Mouse (Mus musculus) intestine, postnatal 0 days (tissue): Measurements from ENCODE around the gene Ubap2l. TPM values are rescaled to one million over a fixed set of nuclear protein-coding genes. Genes with fewer than 3 reads are reported as not detected.

Experiments
- ATAC-seq: fragments of 200-750 bp; cut with Nextera tagmentation; 2 replicates; pipeline ENCODE4 v1.8.0; 2017; ENCODE audit warnings: mild to moderate bottlenecking, moderate TSS enrichment, moderate library complexity
- H3K27ac ChIP-seq: fragments of 300-500 bp; sonication (generic); 2 replicates; pipeline ENCODE4 v1.5.1; 2014; ENCODE audit warnings: mild to moderate bottlenecking, low read depth, low read length, moderate library complexity
- H3K27me3 ChIP-seq: fragments of 300-500 bp; sonication (generic); replicated peaks from 2 replicates; pipeline ENCODE4 v1.6.1; 2014; ENCODE audit warnings: low read length, mixed read lengths; ENCODE audit not compliant: control insufficient read depth, insufficient read depth
- H3K36me3 ChIP-seq: fragments of 300-500 bp; sonication (generic); 2 replicates; pipeline ENCODE4 v1.6.1; 2014; ENCODE audit warnings: mild to moderate bottlenecking, moderate library complexity; ENCODE audit not compliant: control insufficient read depth, insufficient read depth
- H3K4me1 ChIP-seq: fragments of 300-500 bp; sonication (generic); replicated peaks from 2 replicates; pipeline ENCODE4 v1.6.1; 2014; ENCODE audit warnings: antibody characterized with exemption, low read length, mixed read lengths; ENCODE audit not compliant: control insufficient read depth, insufficient read depth
- H3K4me2 ChIP-seq: fragments of 300-500 bp; sonication (generic); replicated peaks from 2 replicates; pipeline ENCODE4 v1.6.1; 2014; ENCODE audit warnings: low read depth, mild to moderate bottlenecking, moderate library complexity
- H3K4me3 ChIP-seq: fragments of 300-500 bp; sonication (generic); 2 replicates; pipeline ENCODE4 v1.5.1; 2014; ENCODE audit warnings: low read depth, low read length
- H3K9ac ChIP-seq: fragments of 300-500 bp; sonication (generic); 2 replicates; pipeline ENCODE4 v1.6.1; 2014; ENCODE audit warnings: mild to moderate bottlenecking, low read depth, low read length
- H3K9me3 ChIP-seq: fragments of 300-500 bp; sonication (generic); 2 replicates; pipeline ENCODE4 v1.6.1; 2016; ENCODE audit warnings: mixed run types; ENCODE audit not compliant: control insufficient read depth
- CTCF ChIP-seq: sonication (generic); IDR thresholded peaks from 2 replicates; pipeline ENCODE4 v1.5.1; 2016; ENCODE audit warnings: low read depth, mild to moderate bottlenecking, control low read depth, antibody characterized with exemption, moderate library complexity
- WGBS: fragments of 180-500 bp; shearing (Covaris S2); extraction: QIAGEN DNeasy Blood & Tissue Kit; methylation state at CpG from one replicate; pipeline ENCODE4 v1.1.7; 2014; 5-methylcytosine and 5-hydroxymethylcytosine counted together
- polyA plus RNA-seq: library from polyadenylated mRNA; unstranded; fragments of >200 nt; fragmentation: Nextera tagmentation; extraction: Ambion mirVana; gene quantifications from 2 replicates; pipeline ENCODE4 v1.2.1, GENCODE M21; 2015

Gene Ubap2l
- polyA plus RNA-seq, 1 experiment from 2014 or later = 112 TPM

DNA sequence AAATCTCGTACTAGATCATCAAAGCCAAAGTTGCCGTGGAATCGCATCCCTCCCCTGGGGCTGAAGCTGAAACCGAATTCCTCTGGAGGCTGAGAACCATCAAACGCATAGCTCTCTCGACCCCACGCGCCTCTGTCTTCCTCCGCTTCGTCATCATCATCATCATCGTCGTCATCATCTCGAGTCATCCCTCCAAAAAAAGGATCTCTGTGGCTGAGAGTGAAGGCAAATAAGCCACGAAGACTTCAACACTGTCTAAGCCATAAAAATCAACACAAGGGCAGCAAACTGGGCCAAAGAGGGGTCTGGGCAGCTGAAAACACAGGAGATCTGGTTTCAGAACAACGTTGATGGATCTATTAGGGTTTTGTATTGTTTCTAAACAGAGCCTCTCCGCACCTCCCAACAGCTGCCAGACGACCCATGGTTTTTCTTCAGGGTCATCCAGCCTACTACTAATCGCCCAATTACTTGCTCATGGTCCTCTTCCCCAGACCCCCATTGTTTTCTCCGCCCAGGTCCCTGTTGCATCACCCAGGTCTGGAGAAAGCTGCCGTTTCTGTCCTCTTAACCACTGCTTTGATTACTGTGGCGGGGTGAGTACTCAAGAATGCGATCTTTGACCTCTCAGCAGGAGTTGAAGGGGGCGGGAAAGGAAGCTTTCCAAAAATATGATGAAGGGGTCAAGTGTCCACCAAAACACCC, 54.5 kb downstream of the Ubap2l start:
- no peaks in the 10 kb centered on the region for H3K9me3 ChIP-seq
- H3K36me3 ChIP-seq = peaks cover 17% of the 10 kb centered on the region
- peak overlapping the region; percentile 71 for H3K4me2 ChIP-seq
- H3K27ac ChIP-seq = peak overlapping the region; percentile 86
- no peak for TF ChIP-seq CTCF
- H3K4me1 ChIP-seq = no peaks in the 10 kb centered on the region
- WGBS = 11% methylated on average over 23 of the region's 23 CpGs
- peak overlapping the region; percentile 59 for H3K9ac ChIP-seq
- H3K27me3 ChIP-seq = no peaks in the 10 kb centered on the region
- peak overlapping the region; percentile 71 for H3K4me3 ChIP-seq
- ATAC-seq = peak; percentile 67

DNA sequence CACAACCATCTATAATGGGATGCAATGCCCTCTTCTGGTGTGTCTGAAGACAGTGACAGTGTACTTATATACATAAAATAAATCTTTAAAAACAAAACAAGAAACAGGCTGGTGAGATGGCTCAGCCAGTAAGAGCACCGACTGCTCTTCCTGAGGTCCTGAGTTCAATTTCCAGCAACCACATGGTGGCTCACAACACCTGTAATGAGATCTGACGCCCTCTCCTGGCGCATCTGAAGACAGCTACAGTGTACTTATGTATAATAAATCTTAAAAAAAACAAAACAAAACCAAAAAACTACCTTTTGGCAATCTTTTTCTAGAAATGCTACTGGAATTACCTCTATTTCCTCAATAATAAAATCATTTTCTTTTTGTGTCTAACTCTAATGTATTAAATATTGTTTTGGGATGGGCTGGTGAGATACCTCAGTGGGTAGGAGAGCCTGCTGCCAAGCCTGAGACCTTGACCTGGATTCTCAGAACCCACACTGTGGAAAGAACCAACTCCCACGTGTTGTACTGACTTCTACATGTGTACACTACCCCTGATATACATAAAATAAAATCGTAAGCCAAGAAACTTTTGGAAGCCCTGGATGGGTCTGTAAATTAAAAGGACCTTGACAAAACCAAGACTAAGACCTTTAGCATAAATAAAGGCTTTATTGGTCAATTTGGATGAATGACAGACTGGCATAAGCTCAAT, 57.5 kb downstream of the Ubap2l start:
- no peaks in the 10 kb centered on the region; the same call in 1 of the 2 replicates for H3K36me3 ChIP-seq
- no peak for ATAC-seq
- 90% methylated on average over 5 of the region's 5 CpGs for WGBS
- H3K4me3 ChIP-seq = no peak overlapping the region
- no peak for TF ChIP-seq CTCF
- no peaks in the 10 kb centered on the region for H3K27me3 ChIP-seq
- H3K4me2 ChIP-seq = no peak overlapping the region
- no peaks in the 10 kb centered on the region for H3K4me1 ChIP-seq
- H3K9me3 ChIP-seq = no peaks in the 10 kb centered on the region
- H3K9ac ChIP-seq = no peak overlapping the region
- no peak overlapping the region for H3K27ac ChIP-seq

DNA sequence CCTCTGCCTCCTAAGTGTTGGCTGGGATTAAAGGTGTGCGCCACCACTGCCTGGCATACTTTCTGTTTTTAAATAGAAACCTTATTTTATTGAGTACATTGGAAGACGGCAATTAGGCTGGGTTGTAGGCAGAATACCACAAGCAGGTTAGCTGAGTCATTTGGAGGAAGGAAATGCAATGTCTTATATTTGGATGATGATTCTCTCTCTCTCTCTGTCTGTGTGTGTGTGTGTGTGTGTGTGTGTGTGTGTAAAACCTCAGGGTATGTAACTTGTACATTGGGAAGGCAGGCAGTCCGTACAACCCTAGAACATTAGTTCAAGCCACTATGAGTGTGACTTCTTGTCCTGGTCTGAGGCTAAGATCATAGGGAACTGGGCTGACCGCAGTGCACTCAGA, 64.6 kb downstream of the Ubap2l start:
- 88% methylated on average over 4 of the region's 4 CpGs for WGBS
- H3K27me3 ChIP-seq = no peaks in the 10 kb centered on the region
- ATAC-seq = no peak

DNA sequence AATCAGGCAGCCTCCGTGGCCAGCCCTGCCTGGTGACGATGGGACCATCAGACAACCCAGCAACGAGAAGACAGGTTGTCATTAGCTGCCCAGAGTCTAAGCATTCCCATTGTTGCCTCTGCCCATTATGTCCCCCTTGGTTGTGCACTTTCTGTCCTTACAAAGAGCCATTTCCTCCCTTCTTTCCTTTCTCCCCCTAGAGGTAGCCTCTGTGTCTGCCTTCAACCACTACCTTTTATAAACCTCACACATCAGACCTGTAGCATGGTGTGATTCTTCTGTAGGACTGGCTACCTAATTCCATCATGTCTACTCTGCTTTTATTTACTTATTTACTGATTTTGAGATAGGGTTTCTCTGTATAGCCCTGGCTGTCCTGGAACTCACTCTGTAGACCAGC, 65.2 kb downstream of the Ubap2l start:
- WGBS = 55% methylated on average over 3 of the region's 3 CpGs
- 0 out of 2 replicates have a peak, but pooled peaks have one; percentile 34 for TF ChIP-seq CTCF
- no peak for ATAC-seq
- H3K36me3 ChIP-seq = no peaks in the 10 kb centered on the region
- no peak overlapping the region for H3K4me2 ChIP-seq
- H3K4me1 ChIP-seq = no peaks in the 10 kb centered on the region
- H3K27ac ChIP-seq = no peak overlapping the region
- no peaks in the 10 kb centered on the region for H3K9me3 ChIP-seq
- H3K27me3 ChIP-seq = no peaks in the 10 kb centered on the region
- H3K9ac ChIP-seq = no peak overlapping the region
- H3K4me3 ChIP-seq = no peak overlapping the region

More for the DNA sequence above, 64.6 kb downstream of the Ubap2l start:
- no peak overlapping the region for H3K4me3 ChIP-seq
- H3K9ac ChIP-seq = no peak overlapping the region
- no peaks in the 10 kb centered on the region for H3K9me3 ChIP-seq
- H3K36me3 ChIP-seq = no peaks in the 10 kb centered on the region
- H3K4me1 ChIP-seq = no peaks in the 10 kb centered on the region
- no peak overlapping the region for H3K27ac ChIP-seq
- no peak for TF ChIP-seq CTCF
- no peak overlapping the region for H3K4me2 ChIP-seq

DNA sequence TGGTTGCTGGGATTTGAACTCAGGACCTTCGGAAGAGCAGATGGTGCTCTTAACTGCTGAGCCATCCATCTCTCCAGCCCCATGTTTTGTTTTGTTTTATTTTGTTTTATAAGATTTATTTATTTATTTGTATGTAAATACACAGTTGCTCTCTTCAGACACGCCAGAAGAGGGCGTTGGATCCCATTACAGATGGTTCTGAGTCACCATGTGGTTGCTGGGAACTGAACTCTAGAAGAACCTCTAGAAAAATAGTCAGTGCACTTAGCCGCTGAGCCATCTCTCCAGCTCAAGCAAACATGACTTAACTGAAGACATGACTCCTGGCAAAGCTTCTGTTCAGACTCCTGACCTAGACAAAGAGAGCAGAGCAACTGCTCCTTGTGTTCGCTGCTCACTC, 70.0 kb downstream of the Ubap2l start:
- 73% methylated on average over 5 of the region's 5 CpGs for WGBS
- no peak for ATAC-seq
- Histone ChIP-seq H3K4me3 (no peak overlapping the region), H3K27ac (no peak overlapping the region), H3K36me3 (no peaks in the 10 kb centered on the region), H3K9me3 (no peaks in the 10 kb centered on the region), H3K4me1 (no peaks in the 10 kb centered on the region), H3K4me2 (no peak overlapping the region), H3K27me3 (no peaks in the 10 kb centered on the region), H3K9ac (no peak overlapping the region)
- TF ChIP-seq CTCF = no peak

DNA sequence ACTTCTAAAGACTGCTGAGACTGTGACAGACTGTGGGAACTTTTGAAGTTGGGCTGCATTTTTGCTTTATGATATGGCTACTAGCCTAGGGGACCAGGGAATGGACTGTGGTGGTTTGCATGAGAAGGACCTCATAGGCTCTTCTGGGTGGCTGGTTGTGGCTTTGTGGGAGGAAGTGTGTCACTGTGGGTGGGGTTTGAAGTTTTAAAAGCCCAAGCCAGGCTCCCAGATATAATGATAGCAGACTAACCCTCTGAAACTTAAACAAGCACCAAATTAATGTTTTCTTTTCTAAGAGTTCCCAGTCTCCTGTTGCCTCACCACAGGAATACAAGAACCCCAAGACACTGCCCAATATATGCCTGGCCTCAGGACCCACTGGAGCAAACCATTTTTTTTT, 75.6 kb downstream of the Ubap2l start:
- Histone ChIP-seq H3K4me2 (no peak overlapping the region), H3K27ac (no peak overlapping the region), H3K36me3 (no peaks in the 10 kb centered on the region), H3K9ac (no peak overlapping the region), H3K4me1 (no peaks in the 10 kb centered on the region), H3K9me3 (no peaks in the 10 kb centered on the region), H3K4me3 (no peak overlapping the region), H3K27me3 (no peaks in the 10 kb centered on the region)
- no peak for TF ChIP-seq CTCF
- no peak for ATAC-seq
